ENCODE assay signal across 9 mouse cellular contexts in genomic region chr5:120674229-120675145, GRCm38 (mm10). TPM values are rescaled to one million over a fixed set of nuclear protein-coding genes. Genes with fewer than 3 reads are reported as not detected.
DNase-seq lines count a peak whose midpoint lies in the region; ATAC-seq and TF ChIP-seq lines count a peak whose summit lies in the region.
"Had no signal": no experiment of that assay in that cellular context is flagged by ENCODE, and none has a peak within 500 bp of the region (broad histone marks: within the 10 kb centered on the region; RNA-seq: fewer than 3 reads in every experiment).

No protein-coding gene starts in this region.

- ATAC-seq in forebrain, embryonic 12.5 days (ENCODE audit: low FRiP score), result 0 out of 2 replicates have a peak, but pooled peaks have one; percentile 34
- 0 out of 2 replicates have a peak, but pooled peaks have one; percentile 18 for ATAC-seq in liver, postnatal 0 days
- ATAC-seq in erythroblast, adult 5-6 weeks (replicated peaks; ENCODE audit: low FRiP score, poor library complexity, severe bottlenecking), result no peak

- H3K4me3 ChIP-seq in forebrain, embryonic 12.5 days (replicated peaks), result no peak overlapping the region
- H3K4me3 ChIP-seq in liver, postnatal 0 days (ENCODE audit: low read depth, low read length), result no peak overlapping the region

- H3K9me3 ChIP-seq in forebrain, embryonic 12.5 days, result no peaks in the 10 kb centered on the region
- no peaks in the 10 kb centered on the region for H3K9me3 ChIP-seq in liver, postnatal 0 days (ENCODE audit: low read length)

- H3K36me3 ChIP-seq in forebrain, embryonic 12.5 days (replicated peaks), result no peaks in the 10 kb centered on the region
- no peaks in the 10 kb centered on the region for H3K36me3 ChIP-seq in liver, postnatal 0 days (replicated peaks; ENCODE audit: insufficient read depth, low read length)

- no peak overlapping the region for H3K9ac ChIP-seq in forebrain, embryonic 12.5 days
- no peak overlapping the region for H3K9ac ChIP-seq in liver, postnatal 0 days (replicated peaks)

- no peak for TF ChIP-seq CTCF in liver, postnatal 0 days (IDR thresholded peaks at IDR 0.05; ENCODE audit: low read depth)

- peaks cover 16% of the 10 kb centered on the region; the same call in 1 of the 2 replicates for H3K27me3 ChIP-seq in forebrain, embryonic 12.5 days
- no peaks in the 10 kb centered on the region for H3K27me3 ChIP-seq in liver, postnatal 0 days (ENCODE audit: insufficient read depth, low read length)

- H3K27ac ChIP-seq in forebrain, embryonic 12.5 days, result no peak overlapping the region
- no peak overlapping the region for H3K27ac ChIP-seq in liver, postnatal 0 days (ENCODE audit: low read depth)

- H3K4me2 ChIP-seq in forebrain, embryonic 12.5 days, result peak overlapping the region; percentile 25
- no peak overlapping the region for H3K4me2 ChIP-seq in liver, postnatal 0 days (ENCODE audit: low read depth, low read length)

- peak; percentile 53 for DNase-seq in right cerebral cortex, postnatal 14 days
- no peak for DNase-seq in right cerebral cortex, postnatal 36 days (ENCODE audit: low spot score in 2 of 2)
- DNase-seq in liver, postnatal 0 days, result peak; percentile 45
- DNase-seq in thymus, postnatal 4 days, result peak; percentile 82
- DNase-seq in frontal cortex, postnatal 36 days (ENCODE audit: low spot score in 2 of 2), result no peak
- DNase-seq in layer of hippocampus, adult 9-11 months, result no peak

- WGBS in forebrain, embryonic 12.5 days, result 34% methylated on average over 21 of the region's 21 CpGs
- WGBS in liver, postnatal 0 days (ENCODE audit: insufficient replicate concordance), result 28% methylated on average over 21 of the region's 21 CpGs

- H3K4me1 ChIP-seq in forebrain, embryonic 12.5 days, result peaks cover 11% of the 10 kb centered on the region
- H3K4me1 ChIP-seq in liver, postnatal 0 days (ENCODE audit: insufficient read depth), result no peaks in the 10 kb centered on the region

- TF ChIP-seq EP300 in liver, postnatal 0 days (IDR thresholded peaks at IDR 0.05; ENCODE audit: low read depth), result no peak

RNA-seq across cellular contexts. Expression of gene Rasal1, which starts 25.9 kb away (rescaled TPM):
- 0.17 and 0.20 TPM in 2 replicates for polyA plus RNA-seq in forebrain, embryonic 12.5 days (2016; fragmentation: Nextera tagmentation; extraction: Ambion mirVana)
- polyA plus RNA-seq in liver, postnatal 0 days (2015; fragmentation: Nextera tagmentation; extraction: Ambion mirVana), result 0.20 and 0.36 TPM in 2 replicates
- not detected in 2 replicates for total RNA-seq in erythroblast, adult 5-6 weeks (2015; ENCODE audit: low replicate concordance)
- not detected in 2 replicates for total RNA-seq in erythroblast, adult 5-6 weeks (2017; ENCODE audit: low replicate concordance)

RNA-seq across cellular contexts. Expression of gene Dtx1, which starts 37.2 kb away (rescaled TPM):
- 17.1 and 18.1 TPM in 2 replicates for polyA plus RNA-seq in forebrain, embryonic 12.5 days (2016; fragmentation: Nextera tagmentation; extraction: Ambion mirVana)
- 0.23 and 0.25 TPM in 2 replicates for polyA plus RNA-seq in liver, postnatal 0 days (2015; fragmentation: Nextera tagmentation; extraction: Ambion mirVana)
- total RNA-seq in erythroblast, adult 5-6 weeks (2015; ENCODE audit: low replicate concordance), result not detected in 2 replicates
- not detected in 2 replicates for total RNA-seq in erythroblast, adult 5-6 weeks (2017; ENCODE audit: low replicate concordance)

RNA-seq across cellular contexts. Expression of gene Cfap73, which starts 40.5 kb away (rescaled TPM):
- 0.28 TPM in 1 of 2 replicates, not detected in the other for polyA plus RNA-seq in forebrain, embryonic 12.5 days (2016; fragmentation: Nextera tagmentation; extraction: Ambion mirVana)
- not detected in 2 replicates for polyA plus RNA-seq in liver, postnatal 0 days (2015; fragmentation: Nextera tagmentation; extraction: Ambion mirVana)
- not detected in 2 replicates for total RNA-seq in erythroblast, adult 5-6 weeks (2015; ENCODE audit: low replicate concordance)
- total RNA-seq in erythroblast, adult 5-6 weeks (2017; ENCODE audit: low replicate concordance), result not detected in 2 replicates
- polyA plus RNA-seq: spleen, adult 2 months had no signal

Comparison
In these comparisons a context has a peak if more than half of its experiments do, and no peak if none do; other contexts are left out.
1. DNase-seq: peak in right cerebral cortex, postnatal 14 days (single experiment), liver, postnatal 0 days (single experiment) and thymus, postnatal 4 days (single experiment); none in right cerebral cortex, postnatal 36 days (0 of 2), frontal cortex, postnatal 36 days (0 of 2) and layer of hippocampus, adult 9-11 months (single experiment).
2. RNA of gene Dtx1, which starts 37.2 kb away (polyA plus RNA-seq): 17.1 to 18.1 TPM in forebrain, embryonic 12.5 days; 0.23 to 0.25 TPM in liver, postnatal 0 days; every median in the first group is over 10 times any median in the second.